Mouse (Mus musculus) hindbrain, embryonic 14.5 days (tissue): Measurements from ENCODE around the gene Rasl10a. TPM values are rescaled to one million over a fixed set of nuclear protein-coding genes. Genes with fewer than 3 reads are reported as not detected.
"Not testable (repeated sequence)": the region's sequence is repeated elsewhere in the genome, so short reads cannot be mapped to it uniquely, and the experiment has no call there.

Experiments used
- ATAC-seq: fragments of 200-750 bp; cut with Nextera tagmentation; 2 replicates; pipeline ENCODE4 v1.8.0; 2017; ENCODE audit warnings: moderate number of reproducible peaks, mild to moderate bottlenecking, moderate TSS enrichment, moderate library complexity; ENCODE audit not compliant: low FRiP score
- DNase-seq: peaks from one replicate; pipeline ENCODE4 v3.0.0-alpha.2; 2015; ENCODE audit warnings: low spot score
- H3K27ac ChIP-seq: fragments of 300-500 bp; sonication (generic); 2 replicates; pipeline ENCODE4 v1.5.1; 2014; ENCODE audit warnings: mild to moderate bottlenecking, moderate library complexity
- H3K27me3 ChIP-seq: fragments of 300-500 bp; sonication (generic); 2 replicates; pipeline ENCODE4 v1.6.1; 2014; ENCODE audit warnings: mild to moderate bottlenecking, low read length, mixed read lengths; ENCODE audit not compliant: control insufficient read depth, insufficient read depth
- H3K36me3 ChIP-seq: fragments of 300-500 bp; sonication (generic); replicated peaks from 2 replicates; pipeline ENCODE4 v1.6.1; 2014; ENCODE audit not compliant: control insufficient read depth, insufficient read depth
- H3K4me1 ChIP-seq: fragments of 300-500 bp; sonication (generic); replicated peaks from 2 replicates; pipeline ENCODE4 v1.6.1; 2014; ENCODE audit warnings: antibody characterized with exemption, low read length, mixed read lengths; ENCODE audit not compliant: control insufficient read depth, insufficient read depth
- H3K4me2 ChIP-seq: fragments of 300-500 bp; sonication (generic); replicated peaks from 2 replicates; pipeline ENCODE4 v1.6.1; 2014; ENCODE audit warnings: mild to moderate bottlenecking, moderate library complexity
- H3K4me3 ChIP-seq: fragments of 300-500 bp; sonication (generic); replicated peaks from 2 replicates; pipeline ENCODE4 v1.5.1; 2014; ENCODE audit warnings: mild to moderate bottlenecking, low read length
- H3K9ac ChIP-seq: fragments of 300-500 bp; sonication (generic); 2 replicates; pipeline ENCODE4 v1.6.1; 2014
- H3K9me3 ChIP-seq: fragments of 300-500 bp; sonication (generic); 2 replicates; pipeline ENCODE4 v1.6.1; 2016; ENCODE audit warnings: low read length; ENCODE audit not compliant: control insufficient read depth
- WGBS: fragments of 180-500 bp; shearing (Covaris S2); extraction: QIAGEN DNeasy Blood & Tissue Kit; methylation state at CpG from one replicate; pipeline ENCODE4 v1.1.7; 2014; 5-methylcytosine and 5-hydroxymethylcytosine counted together
- polyA plus RNA-seq: library from polyadenylated mRNA; unstranded; fragments of >200 nt; fragmentation: Nextera tagmentation; extraction: Ambion mirVana; gene quantifications from 2 replicates; pipeline ENCODE4 v1.2.1, GENCODE M21; 2014

Rasl10a gene
- polyA plus RNA-seq, 1 experiment from 2014 or later, result 1.0 TPM

DNA sequence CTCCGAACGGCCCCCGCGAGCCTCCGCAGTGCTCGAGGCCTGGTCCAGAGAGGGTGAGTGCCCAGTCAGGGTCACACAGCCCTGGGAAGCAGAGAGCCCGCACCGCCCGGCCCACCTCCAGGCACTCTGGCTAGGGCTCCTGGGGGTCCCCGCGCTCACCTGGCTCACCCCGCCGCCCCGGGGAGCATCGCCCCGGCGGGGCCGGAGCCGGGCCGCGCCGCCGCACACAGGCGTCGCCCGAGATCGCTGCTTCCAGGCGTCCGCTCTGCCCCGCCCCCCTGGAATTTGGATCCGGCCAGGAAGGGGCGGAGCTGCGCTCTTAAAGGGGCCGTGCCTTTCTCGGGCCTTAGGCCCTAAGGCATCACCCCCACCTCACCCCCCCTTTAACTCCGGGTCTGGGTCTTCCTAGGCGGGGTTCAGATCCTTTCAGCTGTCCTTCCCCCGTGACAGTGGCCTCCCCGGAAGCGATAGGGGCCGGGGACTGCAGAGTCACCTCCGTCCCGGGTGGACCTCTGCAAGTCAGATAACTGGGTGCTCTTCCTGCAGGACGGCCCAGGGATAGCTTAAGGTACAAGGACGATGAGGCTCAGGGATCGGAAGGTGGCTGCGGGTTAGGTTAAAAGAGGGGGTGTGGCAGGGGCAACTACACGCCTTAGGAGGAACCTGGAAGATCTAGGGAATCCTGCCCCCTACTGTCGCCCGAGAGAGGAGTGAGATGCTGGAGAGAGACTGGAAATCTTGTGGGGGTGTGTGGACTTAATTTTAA, 7.3 kb downstream of the Rasl10a start, which contains the start of gene Gas2l1:
TSS of gene Gas2l1 (minus strand) at position 272 of the 766 bp plus-strand sequence.
- H3K4me1 ChIP-seq, result peaks cover 39% of the 10 kb centered on the region
- DNase-seq (peak; percentile 84), ATAC-seq (peak; percentile 87)
- H3K4me2 ChIP-seq, result peak within 1 kb of the TSS; percentile 71
- H3K9me3 ChIP-seq, result no peaks in the 10 kb centered on the region
- H3K36me3 ChIP-seq, result peaks cover 29% of the 10 kb centered on the region
- peak within 1 kb of the TSS; percentile 27; the same call in 1 of the 2 replicates for H3K27ac ChIP-seq
- peak within 1 kb of the TSS; percentile 82 for H3K4me3 ChIP-seq
- peak within 1 kb of the TSS; percentile 76 for H3K9ac ChIP-seq
- H3K27me3 ChIP-seq, result peaks cover 45% of the 10 kb centered on the region
- under 1% methylated on average over 45 of the region's 50 CpGs for WGBS

DNA sequence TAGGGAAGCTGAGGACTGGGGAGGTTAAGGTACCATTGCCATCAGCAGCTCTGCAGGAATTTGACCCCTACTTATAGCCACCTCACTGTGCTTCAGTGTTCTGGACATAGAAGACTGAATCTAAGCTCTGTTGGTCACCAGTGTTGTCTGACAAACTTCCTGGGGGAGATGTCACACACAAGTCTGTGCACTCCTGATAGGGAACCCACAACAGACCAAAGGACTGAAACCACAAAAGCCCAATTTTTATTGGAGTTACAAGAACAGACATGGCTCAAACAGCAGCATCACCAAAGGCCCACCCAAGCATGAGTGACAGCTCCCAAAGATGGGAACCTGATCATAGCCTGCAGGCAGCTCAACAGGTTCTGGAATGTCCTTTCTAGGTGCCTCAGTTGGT, 9.1 kb downstream of the Rasl10a start:
- H3K4me1 ChIP-seq, result peaks cover 27% of the 10 kb centered on the region
- H3K36me3 ChIP-seq, result peaks cover 44% of the 10 kb centered on the region
- H3K27ac ChIP-seq, result no peak overlapping the region
- DNase-seq (no peak), ATAC-seq (no peak)
- H3K27me3 ChIP-seq, result peaks cover 28% of the 10 kb centered on the region
- H3K9me3 ChIP-seq, result no peaks in the 10 kb centered on the region
- H3K4me3 ChIP-seq, result no peak overlapping the region
- H3K9ac ChIP-seq, result no peak overlapping the region
- H3K4me2 ChIP-seq, result no peak overlapping the region

DNA sequence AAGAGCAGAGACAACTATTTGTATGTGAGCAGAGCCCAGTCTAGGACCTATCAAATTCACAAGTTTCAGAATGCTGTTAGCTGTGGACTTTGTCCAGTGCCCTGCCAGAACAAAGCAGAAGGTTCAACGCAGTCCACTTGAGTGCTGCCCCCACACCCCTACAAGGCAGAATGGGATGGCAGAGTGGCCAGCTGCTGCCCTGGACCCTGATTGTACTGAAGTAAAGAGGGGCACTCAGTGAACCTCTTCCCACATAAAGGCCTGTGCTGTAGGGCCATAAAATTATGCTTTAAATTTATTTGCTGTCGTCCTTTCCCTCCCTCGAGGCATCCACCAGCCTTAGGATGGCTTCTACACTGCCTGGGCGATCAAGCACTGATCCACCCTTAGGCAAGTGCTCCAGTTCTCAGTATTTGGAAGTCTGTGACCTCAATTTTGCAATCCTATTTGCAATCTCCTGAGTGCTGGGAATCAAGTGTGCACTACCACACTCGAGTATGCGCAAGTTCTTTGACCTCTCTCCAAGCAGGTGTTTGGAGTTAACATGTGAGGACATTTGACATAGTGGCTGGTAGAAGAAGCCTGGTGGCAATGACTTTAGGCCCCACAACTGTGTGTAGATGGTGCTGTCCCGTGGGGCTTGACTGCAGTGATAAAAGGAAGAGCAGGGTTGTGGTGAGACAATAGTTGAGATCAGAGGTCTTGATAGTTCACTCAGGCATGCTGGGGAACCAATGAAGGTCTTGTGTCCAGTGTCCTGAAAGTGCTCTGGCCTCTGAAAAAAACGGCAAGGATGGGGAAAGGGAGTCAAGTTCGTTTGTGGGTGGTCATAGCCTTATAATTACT, 10.4 kb downstream of the Rasl10a start:
- Histone ChIP-seq H3K36me3 (peaks cover 57% of the 10 kb centered on the region), H3K9ac (no peak overlapping the region), H3K4me3 (no peak overlapping the region), H3K27ac (no peak overlapping the region), H3K4me2 (no peak overlapping the region), H3K9me3 (no peaks in the 10 kb centered on the region), H3K4me1 (peaks cover 15% of the 10 kb centered on the region), H3K27me3 (peaks cover 15% of the 10 kb centered on the region)
- DNase-seq (no peak), ATAC-seq (no peak)
- 83% methylated on average over 9 of the region's 9 CpGs for WGBS

DNA sequence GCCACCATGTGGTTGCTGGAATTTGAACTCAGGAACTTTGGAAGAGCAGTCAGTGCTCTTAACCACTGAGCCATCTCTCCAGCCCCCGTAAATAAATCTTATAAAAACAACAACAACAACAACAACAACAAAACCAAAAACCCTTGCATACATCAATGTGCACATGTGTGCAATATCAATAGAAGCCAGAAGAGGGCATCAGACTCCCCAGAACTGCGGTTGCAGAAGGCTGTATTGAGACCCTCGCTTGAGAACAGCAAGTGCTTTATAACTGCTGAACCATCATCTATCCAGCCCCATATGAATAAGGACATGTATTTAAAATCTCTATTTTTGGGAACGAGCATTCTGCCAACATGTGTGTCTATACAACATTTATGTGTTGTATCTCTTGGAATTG, 17.0 kb downstream of the Rasl10a start:
- Histone ChIP-seq H3K4me2 (no peak overlapping the region), H3K9me3 (no peaks in the 10 kb centered on the region), H3K4me3 (no peak overlapping the region), H3K36me3 (peaks cover 87% of the 10 kb centered on the region), H3K9ac (no peak overlapping the region), H3K27me3 (no peaks in the 10 kb centered on the region), H3K4me1 (no peaks in the 10 kb centered on the region), H3K27ac (no peak overlapping the region)
- WGBS, result 69% methylated on average over 4 of the region's 4 CpGs
- DNase-seq (no peak), ATAC-seq (0 out of 2 replicates have a peak, but pooled peaks have one; percentile 43)

- H3K9me3 ChIP-seq, result no peaks in the 10 kb centered on the region
- no peak overlapping the region for H3K27ac ChIP-seq
- no peak overlapping the region for H3K4me2 ChIP-seq
- DNase-seq, result no peak
- no peak overlapping the region for H3K4me3 ChIP-seq
- no peak for ATAC-seq
- peaks cover 87% of the 10 kb centered on the region for H3K36me3 ChIP-seq
- H3K9ac ChIP-seq, result no peak overlapping the region
- no peaks in the 10 kb centered on the region for H3K4me1 ChIP-seq
- no peaks in the 10 kb centered on the region for H3K27me3 ChIP-seq
These were observed 17.8 kb downstream of the Rasl10a start for GRCm38 (mm10) chr11:5075760-5076159.

- not testable (repeated sequence) for H3K9me3 ChIP-seq, H3K27me3 ChIP-seq, H3K27ac ChIP-seq, H3K4me3 ChIP-seq, H3K4me2 ChIP-seq, H3K4me1 ChIP-seq, H3K9ac ChIP-seq, ATAC-seq, DNase-seq
- peaks cover 83% of the 10 kb centered on the region for H3K36me3 ChIP-seq
- WGBS, result 93% methylated on average over 4 of the region's 5 CpGs
These were observed 18.9 kb downstream of the Rasl10a start for GRCm38 (mm10) chr11:5076843-5077242.

GRCm38 (mm10) chr11:5089147-5089546, 31.2 kb downstream of the Rasl10a start:
- H3K27ac ChIP-seq, result no peak overlapping the region
- H3K4me2 ChIP-seq, result no peak overlapping the region
- H3K4me3 ChIP-seq, result no peak overlapping the region
- DNase-seq, result no peak
- ATAC-seq, result no peak
- no peaks in the 10 kb centered on the region; the same call in 1 of the 2 replicates for H3K4me1 ChIP-seq
- H3K9ac ChIP-seq, result no peak overlapping the region
- WGBS, result 95% methylated on average over 1 of the region's 1 CpGs
- peaks cover 92% of the 10 kb centered on the region for H3K36me3 ChIP-seq
- no peaks in the 10 kb centered on the region for H3K9me3 ChIP-seq
- H3K27me3 ChIP-seq, result no peaks in the 10 kb centered on the region

GRCm38 (mm10) chr11:5091706-5092105, 33.8 kb downstream of the Rasl10a start:
- Histone ChIP-seq H3K4me2 (no peak overlapping the region), H3K27me3 (no peaks in the 10 kb centered on the region), H3K9me3 (no peaks in the 10 kb centered on the region), H3K4me1 (peaks cover 10% of the 10 kb centered on the region), H3K27ac (no peak overlapping the region), H3K4me3 (no peak overlapping the region), H3K9ac (no peak overlapping the region), H3K36me3 (peaks cover 66% of the 10 kb centered on the region)
- DNase-seq (no peak), ATAC-seq (no peak)
- WGBS, result 37% methylated on average over 2 of the region's 2 CpGs

DNA sequence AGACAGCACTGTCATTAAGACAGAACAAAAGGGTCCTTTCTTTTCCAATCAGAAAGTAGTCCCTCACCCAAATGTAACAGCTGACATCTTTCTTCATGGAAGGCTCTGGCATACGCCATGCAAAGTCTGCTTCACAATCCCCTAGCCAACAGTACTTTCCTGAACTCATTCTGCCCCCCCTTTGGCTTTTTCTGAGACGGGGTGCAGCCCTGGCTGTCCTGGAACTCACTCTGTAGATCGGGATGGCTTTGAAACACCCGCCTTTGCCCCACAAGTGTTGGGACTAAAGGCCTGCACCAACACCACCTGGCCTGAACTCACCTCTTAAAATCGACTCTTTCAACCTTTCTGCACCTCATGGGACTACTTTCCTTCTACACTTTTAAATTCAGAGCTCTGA, 37.9 kb downstream of the Rasl10a start:
- Histone ChIP-seq H3K4me3 (no peak overlapping the region), H3K4me2 (0 out of 2 replicates have a peak overlapping the region, but pooled peaks have one; percentile 87), H3K36me3 (peaks cover 27% of the 10 kb centered on the region), H3K9me3 (no peaks in the 10 kb centered on the region), H3K27me3 (no peaks in the 10 kb centered on the region), H3K9ac (no peak overlapping the region), H3K4me1 (peaks cover 27% of the 10 kb centered on the region), H3K27ac (no peak overlapping the region)
- 78% methylated on average over 5 of the region's 5 CpGs for WGBS
- no peak for DNase-seq
- no peak for ATAC-seq
